Mouse (Mus musculus): ENCODE measurements around the gene Pkd2l1. TPM values are rescaled to one million over a fixed set of nuclear protein-coding genes. Genes with fewer than 3 reads are reported as not detected.
A peak's percentile ranks its signal among the peaks of the same experiment; 100 is the strongest.
"Not testable (repeated sequence)": the region's sequence is repeated elsewhere in the genome, so short reads cannot be mapped to it uniquely, and the experiment has no call there.

Pkd2l1 gene
- polyA plus RNA-seq, 3 experiments from 2014 or later = 0.10 TPM; not detected in 2

DNA sequence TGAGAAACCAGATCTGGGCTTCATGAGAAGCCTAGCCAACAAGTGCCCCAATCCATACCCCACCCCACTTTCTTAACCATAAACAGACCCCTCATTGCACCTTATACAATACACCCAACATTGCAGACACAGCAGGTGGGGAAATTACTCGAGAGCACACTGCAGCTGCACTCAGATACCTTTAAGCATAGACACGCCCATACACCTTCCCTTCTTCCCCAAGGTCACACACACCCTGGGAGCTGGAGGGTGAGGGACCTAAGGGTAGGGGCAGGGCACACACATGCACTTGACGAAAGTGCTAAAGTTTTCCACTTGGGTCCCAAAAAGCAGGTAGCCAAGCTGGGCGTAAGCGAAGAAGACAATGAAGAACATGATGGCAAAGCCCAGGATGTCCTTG, 38.5 kb downstream of the Pkd2l1 start:
- no peak for ATAC-seq

DNA sequence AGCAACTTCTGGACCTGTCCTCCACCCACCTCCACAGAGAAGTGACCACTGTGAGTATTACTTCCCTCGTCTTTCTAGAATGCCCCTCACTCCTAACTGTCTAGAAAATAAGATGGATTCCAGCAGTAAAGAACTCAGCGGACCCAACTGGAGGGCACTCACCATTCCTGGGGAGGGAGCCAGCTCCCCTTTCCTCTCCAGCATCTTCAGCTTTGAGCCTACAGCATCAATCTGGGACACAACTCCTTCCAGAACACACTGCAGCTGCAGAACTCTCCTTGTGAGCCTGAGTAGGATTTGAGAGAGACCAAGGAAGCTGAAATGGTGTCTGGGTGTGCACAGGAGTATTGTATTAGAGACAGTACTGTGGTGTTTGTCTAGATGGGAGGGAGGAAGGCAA, 43.3 kb downstream of the Pkd2l1 start:
- no peak for ATAC-seq

DNA sequence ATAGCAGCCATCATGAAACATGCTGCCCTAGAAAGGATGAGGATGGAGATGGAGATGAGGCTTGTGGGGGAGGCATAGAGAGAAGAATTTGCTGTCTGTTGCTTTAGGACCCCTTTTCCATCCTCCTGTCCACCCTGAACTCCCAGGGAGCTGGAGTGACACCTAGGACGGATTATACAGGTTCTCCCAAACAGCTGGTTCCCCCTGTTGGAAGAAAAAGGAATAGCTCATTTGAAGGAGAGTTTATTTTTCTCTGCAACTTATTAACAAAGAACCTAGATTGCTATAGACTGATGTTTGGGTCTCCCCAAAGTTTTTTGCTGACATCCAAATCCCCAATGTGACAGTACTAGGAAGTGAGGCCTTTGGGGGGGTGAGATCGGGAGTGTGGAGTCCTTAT, 43.9 kb downstream of the Pkd2l1 start:
- no peak for ATAC-seq

DNA sequence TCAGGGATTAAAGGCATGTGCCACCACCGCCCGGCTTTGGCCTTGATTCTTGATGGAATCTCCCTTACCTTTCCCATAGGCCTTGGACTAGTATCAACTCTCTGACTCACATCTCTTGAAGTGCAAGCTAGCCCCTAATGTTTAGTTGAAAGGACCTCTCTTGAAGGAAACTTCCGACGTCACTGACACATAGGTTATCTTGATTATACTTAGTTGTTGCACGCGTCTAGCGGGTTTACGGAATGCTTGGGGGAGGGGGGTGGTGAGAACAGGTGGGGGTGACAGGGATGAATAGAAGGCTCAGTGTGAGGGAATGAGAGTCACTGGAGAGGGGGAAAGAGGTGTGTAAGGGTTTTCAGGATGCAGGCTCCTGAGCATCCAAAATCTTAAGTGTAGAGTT, 45.3 kb downstream of the Pkd2l1 start:
- ATAC-seq = no peak

DNA sequence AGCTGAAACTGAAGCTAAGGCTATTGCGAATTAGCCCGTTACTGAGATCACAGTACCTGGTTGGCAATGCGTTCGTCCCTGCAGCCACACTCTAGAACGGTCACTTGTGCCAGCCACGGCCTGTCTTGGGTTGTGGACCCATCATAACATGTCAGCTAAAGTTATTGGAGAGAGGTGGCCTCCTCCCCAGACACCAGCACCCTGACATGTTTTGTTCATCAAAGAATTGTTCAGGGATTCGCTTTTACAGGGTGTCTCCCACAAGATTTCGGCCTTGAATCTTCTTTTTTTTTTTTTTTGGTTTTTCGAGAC, 45.7 kb downstream of the Pkd2l1 start:
- ATAC-seq = peak; percentile 20

DNA sequence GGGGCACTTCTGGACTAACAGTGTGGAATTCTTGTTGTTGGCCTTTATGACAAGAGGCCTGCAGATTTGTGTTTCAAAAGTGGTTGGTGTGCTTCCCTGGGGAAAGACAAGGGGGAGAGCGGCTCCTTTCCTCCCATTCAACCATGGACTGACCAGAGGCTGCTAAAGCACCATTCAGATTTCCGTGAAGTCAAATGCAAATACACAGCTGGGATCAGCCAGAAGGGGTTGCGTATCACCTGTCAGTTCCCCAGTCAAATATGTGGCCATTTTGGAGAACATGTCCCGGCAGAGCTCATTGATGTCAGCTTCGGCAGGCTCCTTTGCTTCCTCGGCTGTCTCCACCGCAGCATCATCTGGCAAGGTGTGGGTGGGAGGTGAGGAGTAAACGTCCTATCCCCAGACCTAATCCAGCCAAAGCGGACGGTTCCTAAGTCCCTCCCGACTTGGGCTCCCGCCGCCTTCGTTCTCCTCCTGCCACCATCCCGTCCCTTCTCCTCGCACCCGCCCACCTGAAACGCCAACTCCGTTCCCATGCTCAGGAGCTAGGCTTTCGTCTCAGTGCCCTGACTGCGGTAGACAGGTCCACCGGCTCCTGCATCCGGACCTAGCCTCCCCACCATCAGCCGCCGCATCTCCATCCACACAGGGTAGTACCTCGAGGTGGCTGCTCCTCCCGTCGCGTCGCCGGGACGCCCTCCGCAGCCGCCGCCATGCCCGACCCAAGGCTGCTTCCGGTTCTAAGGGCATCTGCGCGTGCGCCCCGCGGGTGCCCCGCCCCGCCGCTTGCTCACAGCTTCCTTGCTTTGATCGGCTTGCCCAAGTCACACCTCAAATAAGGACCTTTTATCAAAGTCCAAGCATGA, 46.3 kb downstream of the Pkd2l1 start, which contains the start of gene Bloc1s2:
Bloc1s2 (minus strand) TSS at position 745 of the 866 bp plus-strand sequence.
- ATAC-seq = peak; percentile 92

DNA sequence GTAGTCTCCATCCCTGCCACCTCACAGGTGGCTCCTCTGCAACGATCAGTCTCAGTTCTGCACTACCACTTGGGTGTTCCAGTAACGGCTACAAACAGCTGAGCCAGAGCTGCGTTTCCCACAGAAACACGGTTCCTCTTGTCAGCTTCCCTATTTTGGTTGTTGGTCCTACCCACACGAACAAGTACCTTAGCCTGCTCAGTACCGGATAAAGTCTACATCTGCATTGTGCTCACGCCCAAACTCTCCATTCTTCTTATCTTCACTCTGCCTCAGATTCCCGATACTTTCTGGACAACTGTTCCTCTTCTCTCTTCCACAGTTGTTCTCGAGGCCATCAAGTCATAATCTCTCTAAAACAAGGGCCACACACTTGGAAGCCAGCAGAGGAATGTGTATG, 47.9 kb downstream of the Pkd2l1 start:
- no peak for ATAC-seq

DNA sequence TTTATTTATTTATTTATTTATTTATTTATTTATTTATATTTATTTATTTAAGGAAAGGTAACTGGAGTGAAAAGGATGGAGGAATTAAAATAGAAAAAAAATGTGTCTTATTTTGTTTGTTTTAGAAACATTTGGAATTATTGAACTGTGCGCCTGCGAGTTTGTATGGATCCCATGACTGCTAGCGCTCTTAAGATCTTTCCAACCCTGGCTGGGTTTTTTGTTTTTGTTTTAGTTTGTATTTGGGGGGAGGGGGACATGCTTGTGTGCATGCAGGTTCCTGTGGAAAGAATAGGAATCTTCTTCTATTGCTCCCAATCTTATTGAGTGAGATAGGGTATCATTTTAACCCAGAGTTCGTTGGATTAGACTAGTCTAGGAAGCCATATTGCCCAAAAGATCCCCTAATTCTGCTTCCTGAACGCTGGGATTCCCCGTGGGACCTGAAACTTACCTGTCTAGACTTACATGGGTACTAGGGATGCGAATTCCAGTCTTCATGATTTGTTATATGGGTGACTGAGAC, 56.2 kb downstream of the Pkd2l1 start:
- ATAC-seq = no peak

DNA sequence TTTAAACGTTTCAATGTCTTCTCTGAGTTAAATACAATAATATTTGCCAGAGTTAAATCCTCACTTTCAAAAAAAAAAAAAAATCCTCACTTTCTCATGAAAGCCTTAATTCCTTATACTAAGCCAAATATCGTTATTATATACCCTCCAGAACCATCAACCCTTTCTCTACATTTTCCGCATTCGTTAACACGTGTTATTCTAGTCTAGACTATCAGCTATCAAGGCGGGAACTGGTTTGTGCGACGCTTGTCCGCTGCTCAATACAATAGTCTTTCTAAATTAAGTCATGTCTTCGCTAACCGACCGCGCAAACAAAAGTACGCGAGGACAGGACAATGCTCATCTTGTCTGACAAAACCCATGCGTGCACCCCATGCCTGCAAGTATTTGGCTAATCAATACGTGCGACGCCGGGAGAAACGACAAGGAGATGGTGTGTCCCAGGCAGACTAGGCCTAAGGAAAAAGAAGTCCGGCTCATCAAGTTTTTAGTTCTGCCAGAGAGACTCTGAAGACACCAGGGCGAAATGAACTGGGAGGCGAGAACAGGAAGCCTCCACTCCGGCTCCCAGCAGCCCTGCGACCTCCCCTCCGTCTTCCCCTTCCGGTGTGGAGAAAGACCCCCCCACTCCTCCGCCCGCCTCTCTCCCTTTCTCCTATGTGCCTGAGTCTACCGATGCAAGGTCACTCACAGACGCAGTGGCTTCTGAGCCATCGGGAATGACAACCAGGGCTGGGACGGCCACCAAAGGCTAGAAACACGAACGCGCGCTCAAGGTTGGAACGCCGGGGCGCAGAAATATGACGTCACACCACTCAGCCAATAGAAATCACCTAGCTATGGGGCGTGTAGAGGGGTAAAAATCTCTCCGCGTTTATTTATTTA, 56.9 kb downstream of the Pkd2l1 start, which contains the start of gene Cwf19l1:
Cwf19l1 (minus strand) TSS at position 805 of the 888 bp plus-strand sequence.
- ATAC-seq = peak; percentile 88

DNA sequence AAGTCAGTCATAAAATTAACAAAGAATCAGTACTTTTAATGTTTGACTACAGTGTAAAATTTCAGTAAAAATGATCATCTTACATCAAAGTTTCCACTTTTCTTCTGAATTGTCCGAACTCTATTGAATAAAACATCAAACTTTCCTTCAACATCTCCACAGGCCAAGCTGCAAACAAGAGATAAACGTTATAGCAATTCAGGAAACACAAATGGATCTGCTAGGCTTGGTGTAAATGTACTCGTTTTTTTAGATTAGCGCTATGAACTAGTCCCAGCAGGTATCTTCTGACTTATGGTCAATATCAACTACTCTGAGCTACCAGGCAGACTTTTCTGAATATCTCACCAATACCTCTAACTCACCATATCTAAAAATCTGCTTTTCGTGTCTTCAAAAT, 59.3 kb downstream of the Pkd2l1 start:
- ATAC-seq = no peak

DNA sequence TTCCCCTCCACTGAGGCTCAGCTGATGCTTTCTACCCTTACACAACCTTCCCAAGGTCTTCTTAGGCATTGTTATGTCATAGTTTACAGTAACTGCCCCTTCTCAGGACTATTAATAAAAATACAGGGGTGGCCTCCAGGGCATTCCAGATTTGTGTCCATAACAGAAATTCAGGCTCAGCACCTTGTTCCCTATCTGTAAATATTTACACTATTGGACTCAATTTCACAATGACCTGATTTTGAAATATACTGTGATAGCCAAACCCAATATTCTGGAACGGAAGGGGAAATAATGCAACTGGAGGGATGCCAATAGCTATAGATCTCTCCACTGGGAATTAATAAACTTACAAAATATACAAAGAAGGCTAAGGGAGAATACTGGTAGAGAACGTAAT, 63.7 kb downstream of the Pkd2l1 start:
- no peak for ATAC-seq

DNA sequence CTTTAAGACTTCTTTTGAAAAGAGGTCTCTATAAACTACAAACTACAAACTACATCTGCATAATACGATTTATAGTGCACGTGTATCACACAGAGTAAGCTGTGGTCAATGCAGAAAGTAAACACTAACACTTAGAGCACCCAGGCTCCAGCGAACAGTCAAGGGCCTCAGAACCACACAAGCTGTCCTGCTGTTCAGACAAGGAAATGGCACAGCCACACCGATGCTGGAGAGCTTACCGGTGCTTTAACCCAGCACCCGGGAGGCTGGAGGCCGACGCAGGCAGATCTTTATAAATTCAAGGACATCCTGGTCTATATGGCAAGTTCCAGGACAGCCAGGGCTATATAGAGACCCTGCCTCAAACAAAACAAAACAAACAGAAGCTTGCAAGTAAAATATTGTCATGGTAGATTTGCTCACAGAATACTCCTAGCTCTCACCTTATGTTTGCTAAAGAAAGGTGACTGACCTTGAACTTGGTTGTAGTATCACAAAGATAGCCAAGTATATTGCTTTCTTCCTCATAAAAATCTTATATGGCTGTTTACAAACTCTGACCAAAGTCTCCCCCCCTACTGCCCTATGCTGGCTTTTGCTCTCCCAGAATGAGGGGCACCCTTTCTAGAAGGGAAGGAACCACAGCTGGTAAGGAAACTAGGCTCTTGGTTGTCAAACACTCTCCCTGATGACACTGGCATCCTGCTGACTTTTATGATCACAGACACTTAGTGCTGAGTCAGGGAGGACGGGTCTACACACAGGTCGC, 64.3 kb downstream of the Pkd2l1 start:
- ATAC-seq = no peak

DNA sequence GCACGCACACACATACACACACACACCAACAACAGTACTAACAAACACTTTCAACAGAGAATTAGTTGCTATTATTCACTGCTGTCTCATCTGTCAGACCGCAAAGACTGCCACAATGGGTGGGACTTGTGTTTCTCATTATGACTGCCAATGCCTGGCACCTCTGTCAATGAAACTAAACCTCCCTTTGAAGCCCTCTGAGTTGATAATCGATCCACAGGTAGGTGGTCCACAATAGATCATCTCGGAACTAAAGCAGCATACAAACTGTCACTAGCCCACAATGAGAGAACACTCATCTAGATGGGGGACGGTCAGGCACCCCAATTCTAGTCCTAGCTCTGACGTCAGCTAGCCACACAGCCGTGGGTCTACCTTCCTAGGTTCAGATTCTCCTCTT, 71.1 kb downstream of the Pkd2l1 start:
- ATAC-seq = no peak

DNA sequence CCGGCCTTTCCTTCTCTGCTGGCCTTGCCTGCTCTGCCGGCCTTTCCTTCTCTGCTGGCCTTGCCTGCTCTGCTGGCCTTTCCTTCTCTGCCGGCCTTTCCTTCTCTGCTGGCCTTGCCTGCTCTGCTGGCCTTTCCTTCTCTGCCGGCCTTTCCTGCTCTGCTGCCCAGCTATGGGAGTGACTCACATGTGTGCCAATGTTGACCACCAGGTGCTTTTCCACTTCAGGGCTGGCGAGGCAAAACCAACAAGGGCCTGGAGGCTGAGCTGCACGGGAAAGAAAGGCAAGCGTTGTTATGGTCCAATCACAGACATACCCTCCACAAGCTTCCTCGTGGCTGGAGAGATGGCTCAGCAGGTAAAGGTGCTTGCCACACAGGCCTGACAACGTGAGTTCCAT, 71.6 kb downstream of the Pkd2l1 start:
- ATAC-seq = not testable (repeated sequence)

DNA sequence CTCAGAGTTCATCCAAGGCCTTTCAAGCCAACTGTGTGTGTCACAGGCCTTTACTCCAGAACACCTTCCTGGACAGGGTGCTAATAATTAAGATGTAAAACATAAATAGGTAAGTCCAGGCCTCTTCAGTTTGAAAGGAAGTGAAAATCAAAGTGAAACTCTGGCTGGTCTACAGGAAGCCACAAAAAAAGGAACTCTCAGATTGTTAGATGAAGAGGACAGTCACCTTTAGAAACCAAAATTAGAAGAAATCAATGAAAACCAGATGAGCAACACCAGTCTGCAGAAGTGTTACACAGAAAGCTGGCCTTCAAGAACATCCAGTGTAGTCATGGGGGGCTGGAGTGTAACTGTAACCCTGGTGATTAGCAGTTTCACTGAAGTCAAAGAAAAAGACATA, 74.4 kb downstream of the Pkd2l1 start:
- ATAC-seq = no peak

DNA sequence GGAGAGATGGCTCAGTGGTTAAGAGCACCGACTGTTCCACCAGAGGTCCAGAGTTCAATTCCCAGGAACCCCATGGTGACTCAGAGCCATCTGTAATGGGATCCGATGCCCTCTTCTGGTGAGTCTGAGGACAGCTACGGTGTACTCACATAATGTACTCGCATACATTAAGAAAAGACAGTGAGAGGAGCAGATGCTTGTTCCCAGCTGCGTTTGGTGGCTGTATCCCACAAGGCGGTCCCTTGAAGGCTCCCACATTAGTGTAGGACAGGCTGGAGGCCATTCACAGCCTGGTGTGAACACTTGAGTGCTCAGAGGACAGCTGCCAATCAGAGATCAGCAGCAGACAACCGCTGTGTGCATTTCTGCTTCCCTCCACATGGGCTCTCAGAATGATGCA, 80.5 kb downstream of the Pkd2l1 start:
- ATAC-seq = no peak

DNA sequence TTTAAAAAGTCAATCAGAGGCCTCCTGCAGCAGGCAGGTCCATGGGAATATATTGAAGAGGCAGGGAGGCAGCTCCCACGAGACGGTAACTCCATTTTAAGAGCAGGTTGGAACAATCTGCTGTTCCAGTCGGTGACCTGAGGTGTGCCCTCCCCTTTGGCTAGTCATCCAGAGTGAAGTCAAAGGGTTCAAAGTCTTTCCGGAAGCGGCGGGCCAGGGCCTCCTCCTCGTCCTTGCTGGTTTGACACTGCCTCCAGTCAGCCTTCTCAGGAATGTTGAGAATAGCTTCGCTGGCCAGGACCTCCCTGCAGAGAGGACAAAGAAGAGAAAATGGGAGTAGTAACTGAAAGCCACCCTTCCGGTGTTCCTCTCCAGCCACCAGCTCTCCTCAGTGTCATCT, 81.9 kb downstream of the Pkd2l1 start:
- ATAC-seq = no peak

DNA sequence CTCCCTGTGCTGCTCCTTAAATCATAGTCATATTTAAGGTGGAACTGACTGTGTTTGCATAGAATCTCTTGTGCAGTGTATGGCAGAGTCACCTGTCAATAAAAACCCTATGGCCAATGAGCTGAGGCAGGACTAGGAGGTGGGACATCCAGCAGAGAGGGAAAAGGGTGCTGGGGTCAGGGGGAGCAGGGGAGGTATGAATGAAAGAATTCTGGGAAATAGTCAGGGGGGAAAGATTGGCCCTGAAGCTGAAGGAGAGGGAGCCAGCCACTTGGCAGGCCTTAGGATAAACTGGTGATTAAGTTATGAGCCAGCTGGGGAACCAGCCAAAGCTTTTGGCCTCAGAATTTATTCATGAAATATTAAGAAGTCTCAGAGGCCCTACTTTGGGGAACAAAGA, 83.2 kb downstream of the Pkd2l1 start:
- no peak for ATAC-seq

DNA sequence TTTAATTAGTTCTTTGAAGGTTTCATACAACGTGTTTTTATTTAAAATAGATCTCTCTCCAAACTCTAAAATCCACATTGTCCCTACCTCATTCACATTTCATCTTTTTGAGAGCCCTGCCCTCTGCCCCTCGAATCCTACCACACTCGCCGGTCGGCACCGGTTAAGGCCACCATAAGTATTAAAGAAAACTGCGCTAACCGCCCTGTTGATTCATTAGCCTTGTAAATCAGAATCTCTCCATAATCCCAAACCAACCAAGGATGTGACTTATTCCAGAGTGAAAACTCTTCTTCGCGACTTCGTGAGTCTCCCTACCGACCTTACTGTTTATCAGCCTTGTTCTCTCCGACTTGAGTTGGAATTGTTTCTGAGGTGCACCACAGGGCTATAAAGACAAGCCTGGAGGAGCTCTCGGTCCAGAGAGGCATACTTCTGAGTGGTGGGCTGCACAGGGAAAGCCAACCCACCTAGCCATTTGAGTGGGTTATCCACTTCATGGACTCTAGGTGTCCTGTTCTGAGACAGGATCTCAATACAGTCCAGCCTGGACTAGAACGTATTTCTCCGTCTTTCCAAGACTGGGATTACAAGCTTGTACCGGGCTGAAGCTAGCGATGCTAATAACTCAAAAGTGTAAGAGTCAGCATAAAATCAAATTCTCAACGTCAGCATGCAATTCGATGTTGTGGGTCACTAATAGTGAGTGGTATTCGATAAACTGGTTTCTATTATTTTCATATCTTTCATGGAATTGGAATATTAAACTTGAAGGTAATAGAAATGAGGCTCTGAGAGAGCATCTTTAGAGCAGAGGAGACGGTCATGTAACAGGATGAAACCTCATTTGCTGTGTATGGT, 84.4 kb downstream of the Pkd2l1 start:
- no peak for ATAC-seq

DNA sequence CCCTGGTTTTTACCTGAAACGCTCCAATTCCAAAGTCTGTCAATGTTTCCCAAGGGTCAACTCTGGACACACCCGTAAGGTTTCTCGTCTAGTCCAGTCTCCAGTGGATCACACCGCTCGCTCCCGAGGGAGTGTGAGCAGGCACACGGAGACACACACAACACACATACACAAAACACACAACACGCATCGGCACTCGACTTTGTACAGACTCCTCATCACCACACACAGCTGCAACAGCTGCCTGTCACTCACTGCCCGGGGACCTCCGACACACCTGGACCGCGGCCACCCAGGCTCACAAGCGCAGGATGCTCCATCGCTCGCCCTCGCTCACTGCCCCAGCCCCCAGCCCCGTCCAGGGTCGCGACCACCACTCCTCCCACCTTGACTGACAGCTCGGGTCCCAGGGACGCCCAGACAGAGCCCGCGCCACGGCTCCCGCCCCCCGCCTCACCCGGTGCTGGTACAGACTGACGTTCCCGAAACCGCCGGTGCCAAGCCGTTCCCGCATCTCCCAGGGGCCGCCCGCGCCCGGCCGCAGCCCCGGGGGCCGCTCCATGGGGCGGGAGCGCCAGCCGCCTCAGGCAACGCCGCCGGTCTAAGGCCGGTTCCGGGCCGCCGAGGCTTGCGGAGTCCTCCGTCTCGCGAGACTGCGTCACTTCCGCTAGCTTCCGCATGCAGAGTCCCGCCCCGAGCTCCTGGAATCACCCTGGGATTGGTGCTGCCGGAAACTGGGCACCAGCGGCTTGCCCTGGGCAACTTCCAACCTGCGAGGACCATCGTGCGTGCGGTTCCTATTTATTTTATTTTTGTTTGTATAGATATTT, 85.2 kb downstream of the Pkd2l1 start, which contains the start of gene Chuk:
Chuk (minus strand) TSS at position 650 of the 830 bp plus-strand sequence.
- ATAC-seq = peak; percentile 100

DNA sequence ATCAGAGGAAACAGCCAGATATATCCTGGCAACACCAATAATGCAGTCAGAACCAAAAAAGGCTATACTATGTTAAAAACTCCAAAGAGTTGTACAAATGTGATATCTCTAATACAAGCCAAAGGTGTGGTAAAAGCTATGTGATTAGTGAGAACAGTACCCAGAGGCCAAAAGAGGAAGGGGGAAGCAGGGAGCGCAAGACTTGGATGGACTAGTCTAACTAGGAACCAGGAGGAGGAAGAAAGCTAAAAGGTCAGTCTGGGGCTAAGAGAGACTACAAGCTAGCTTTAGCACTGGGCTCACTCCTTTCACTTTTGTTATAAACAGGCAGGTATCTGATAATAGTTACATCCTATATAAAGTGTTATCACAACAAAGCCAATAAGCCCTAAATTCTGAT, 87.8 kb downstream of the Pkd2l1 start:
- no peak for ATAC-seq

Data from inflammation-experienced regulatory T-cells, adult 6 months (primary cell).